9 mouse cellular contexts compared by ENCODE assay signal in the genomic region with DNA sequence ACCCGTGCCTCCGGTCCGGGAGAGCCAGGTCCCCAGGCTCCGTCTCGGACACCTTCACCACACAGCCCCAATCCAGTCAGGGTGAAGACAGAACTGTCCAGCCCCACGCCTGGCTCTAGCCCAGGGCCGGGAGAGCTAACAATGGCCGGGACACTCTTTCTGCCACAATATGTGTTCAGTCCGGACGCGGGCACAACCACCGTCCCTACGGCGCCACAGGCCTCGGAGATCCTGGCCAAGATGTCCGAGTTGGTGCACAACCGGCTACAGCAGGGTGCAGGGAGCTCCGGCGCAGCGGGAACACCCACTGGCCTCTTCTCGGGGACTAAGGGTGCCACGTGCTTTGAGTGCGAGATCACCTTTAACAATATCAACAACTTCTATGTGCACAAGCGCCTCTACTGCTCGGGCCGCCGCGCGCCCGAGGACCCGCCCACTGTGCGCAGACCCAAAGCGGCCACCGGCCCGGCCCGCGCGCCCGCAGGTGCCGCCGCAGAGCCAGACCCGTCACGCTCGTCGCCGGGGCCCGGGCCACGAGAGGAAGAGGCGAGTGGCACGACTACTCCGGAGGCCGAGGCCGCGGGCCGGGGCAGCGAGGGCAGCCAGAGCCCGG. TPM values are rescaled to one million over a fixed set of nuclear protein-coding genes. Genes with fewer than 3 reads are reported as not detected.
DNase-seq lines count a peak whose midpoint lies in the region; ATAC-seq and TF ChIP-seq lines count a peak whose summit lies in the region.
"Had no signal": no experiment of that assay in that cellular context is flagged by ENCODE, and none has a peak within 500 bp of the region (broad histone marks: within the 10 kb centered on the region; RNA-seq: fewer than 3 reads in every experiment).

No protein-coding gene starts in this region.

- no peak for TF ChIP-seq POLR2A in kidney, adult 2 months (IDR thresholded peaks at IDR 0.05; ENCODE audit: low read depth, low read length)

- no peak for ATAC-seq in cerebellum, adult (ENCODE audit: insufficient number of reproducible peaks, low FRiP score, low TSS enrichment)

- 8% methylated on average over 57 of the region's 57 CpGs for WGBS in embryonic facial prominence, embryonic 10.5 days
- 42% methylated on average over 57 of the region's 57 CpGs for WGBS in kidney, adult 2 months

- TF ChIP-seq CTCF in kidney, adult 2 months (conservative IDR thresholded peaks at IDR 0.05; ENCODE audit: insufficient read depth, insufficient read length, low read depth, low read length), result no peak

- peak; percentile 53 for DNase-seq in cerebellum, adult 9-11 months
- DNase-seq in embryonic facial prominence, embryonic 10.5 days (ENCODE audit: low spot score), result no peak
- peak; percentile 44 for DNase-seq in kidney, adult 2 months
- DNase-seq in lung, postnatal 36 days, result peak; percentile 59
- no peak for DNase-seq in urinary bladder, adult 18-20 months (ENCODE audit: low spot score in 2 of 2)
- DNase-seq in right cerebral cortex, adult 2 months (ENCODE audit: low spot score in 2 of 2), result no peak
- DNase-seq in layer of hippocampus, adult 11-12 months (ENCODE audit: low spot score), result no peak

- peaks cover 41% of the 10 kb centered on the region for H3K36me3 ChIP-seq in embryonic facial prominence, embryonic 10.5 days (replicated peaks)
- no peaks in the 10 kb centered on the region for H3K36me3 ChIP-seq in kidney, adult 2 months (ENCODE audit: control insufficient read depth, insufficient read depth, low read length)

- peak overlapping the region; percentile 73 for H3K4me3 ChIP-seq in embryonic facial prominence, embryonic 10.5 days
- peak overlapping the region; percentile 50 for H3K4me3 ChIP-seq in kidney, adult 2 months (ENCODE audit: insufficient read depth, low read depth, low read length)
- H3K4me3 ChIP-seq: myocyte had no signal

- H3K9me3 ChIP-seq in embryonic facial prominence, embryonic 10.5 days, result no peaks in the 10 kb centered on the region

- peaks cover 34% of the 10 kb centered on the region for H3K4me1 ChIP-seq in embryonic facial prominence, embryonic 10.5 days
- no peaks in the 10 kb centered on the region for H3K4me1 ChIP-seq in kidney, adult 2 months (ENCODE audit: control insufficient read depth, insufficient read depth, low read length)

- peak overlapping the region; percentile 37; the same call in 1 of the 2 replicates for H3K27ac ChIP-seq in embryonic facial prominence, embryonic 10.5 days (replicated peaks)
- no peak overlapping the region for H3K27ac ChIP-seq in kidney, adult 2 months (ENCODE audit: insufficient read depth, low read depth, low read length)

- peaks cover 95% of the 10 kb centered on the region for H3K27me3 ChIP-seq in embryonic facial prominence, embryonic 10.5 days (replicated peaks; ENCODE audit: low read depth, poor library complexity, severe bottlenecking)
- H3K27me3 ChIP-seq in kidney, adult 2 months (replicated peaks; ENCODE audit: control insufficient read depth, insufficient read depth, low read length), result no peaks in the 10 kb centered on the region

RNA-seq across cellular contexts. Expression of a gene that starts 24.8 kb away (rescaled TPM):
- not detected in 2 replicates for polyA plus RNA-seq in embryonic facial prominence, embryonic 10.5 days (2016; fragmentation: Nextera tagmentation; extraction: Ambion mirVana)
- 0.05 TPM in 1 of 2 replicates, not detected in the other for polyA plus RNA-seq in kidney, adult 2 months (2012; rRNA removed)
- polyA plus RNA-seq: myocyte had no signal

RNA-seq across cellular contexts. Expression of a gene that starts 40.7 kb away (rescaled TPM):
- 81.8 and 82.5 TPM in 2 replicates for polyA plus RNA-seq in embryonic facial prominence, embryonic 10.5 days (2016; fragmentation: Nextera tagmentation; extraction: Ambion mirVana)
- polyA plus RNA-seq in kidney, adult 2 months (2012; rRNA removed), result 23.3 and 24.1 TPM in 2 replicates

RNA-seq across cellular contexts. Expression of a gene that starts 53.8 kb away (rescaled TPM):
- 1.5 and 2.0 TPM in 2 replicates for polyA plus RNA-seq in embryonic facial prominence, embryonic 10.5 days (2016; fragmentation: Nextera tagmentation; extraction: Ambion mirVana)
- 9.7 and 11.8 TPM in 2 replicates for polyA plus RNA-seq in kidney, adult 2 months (2012; rRNA removed)

Comparison
In these comparisons a context has a peak if more than half of its experiments do, and no peak if none do; other contexts are left out.
1. DNase-seq: peak in cerebellum, adult 9-11 months (single experiment), kidney, adult 2 months (single experiment) and lung, postnatal 36 days (single experiment); none in embryonic facial prominence, embryonic 10.5 days (single experiment), urinary bladder, adult 18-20 months (0 of 2), right cerebral cortex, adult 2 months (0 of 2) and layer of hippocampus, adult 11-12 months (single experiment).